Mouse (Mus musculus): ENCODE results near the gene Slc16a13.

The Slc16a13 gene

GRCm38 (mm10) chr11:70220731-70221602 is at the start of gene Slc16a13:
Gene Slc16a13, minus strand, starts transcription at chr11:70221064.
- peak; percentile 93 for DNase-seq (ENCODE audit: low spot score)

- no peak for DNase-seq (ENCODE audit: low spot score)
These were observed 45.5 kb upstream of the Slc16a13 start for GRCm38 (mm10) chr11:70266405-70266804.

GRCm38 (mm10) chr11:70265819-70266218 is 45.0 kb upstream of the Slc16a13 start:
- DNase-seq (ENCODE audit: low spot score), result no peak

- DNase-seq (ENCODE audit: low spot score), result no peak
These were observed 44.4 kb upstream of the Slc16a13 start for GRCm38 (mm10) chr11:70265252-70265651.

- no peak for DNase-seq (ENCODE audit: low spot score)
These were observed 38.2 kb upstream of the Slc16a13 start for GRCm38 (mm10) chr11:70259035-70259434.

GRCm38 (mm10) chr11:70254931-70255531 is 34.2 kb upstream of the Slc16a13 start, which contains the start of gene Alox12:
Gene Alox12, minus strand, starts transcription at chr11:70255353.
- DNase-seq (ENCODE audit: low spot score), result peak; percentile 61

- DNase-seq (ENCODE audit: low spot score), result no peak
These were observed 33.5 kb upstream of the Slc16a13 start for GRCm38 (mm10) chr11:70254337-70254736.

- no peak for DNase-seq (ENCODE audit: low spot score)
These were observed 31.0 kb upstream of the Slc16a13 start for GRCm38 (mm10) chr11:70251853-70252252.

GRCm38 (mm10) chr11:70250150-70250549 is 29.3 kb upstream of the Slc16a13 start:
- no peak for DNase-seq (ENCODE audit: low spot score)

GRCm38 (mm10) chr11:70247136-70247845 is 26.4 kb upstream of the Slc16a13 start:
- DNase-seq (ENCODE audit: low spot score), result peak; percentile 87

GRCm38 (mm10) chr11:70242591-70242990 is 21.7 kb upstream of the Slc16a13 start:
- no peak for DNase-seq (ENCODE audit: low spot score)

GRCm38 (mm10) chr11:70239541-70240279 is 18.8 kb upstream of the Slc16a13 start, which contains the start of the genes Gm21988 and Rnasek:
Gene Gm21988, minus strand, starts transcription at chr11:70239830.
Gene Rnasek, minus strand, starts transcription at chr11:70239842.
- DNase-seq (ENCODE audit: low spot score), result peak; percentile 79

- no peak for DNase-seq (ENCODE audit: low spot score)
These were observed 18.0 kb upstream of the Slc16a13 start for GRCm38 (mm10) chr11:70238591-70239440.

GRCm38 (mm10) chr11:70237457-70238167 is 16.7 kb upstream of the Slc16a13 start, which contains the start of gene 0610010K14Rik:
Gene 0610010K14Rik, minus strand, starts transcription at chr11:70237914.
- DNase-seq (ENCODE audit: low spot score), result peak; percentile 99

- DNase-seq (ENCODE audit: low spot score), result no peak
These were observed 15.9 kb upstream of the Slc16a13 start for GRCm38 (mm10) chr11:70236717-70237116.

GRCm38 (mm10) chr11:70235254-70235900 is 14.5 kb upstream of the Slc16a13 start:
- no peak for DNase-seq (ENCODE audit: low spot score)

GRCm38 (mm10) chr11:70234497-70234896 is 13.6 kb upstream of the Slc16a13 start:
- no peak for DNase-seq (ENCODE audit: low spot score)

GRCm38 (mm10) chr11:70234037-70234436 is 13.2 kb upstream of the Slc16a13 start:
- no peak for DNase-seq (ENCODE audit: low spot score)

- no peak for DNase-seq (ENCODE audit: low spot score)
These were observed 12.2 kb upstream of the Slc16a13 start for GRCm38 (mm10) chr11:70233016-70233415.

Measured in testis, postnatal 10 days (tissue).